Mouse (Mus musculus) fat pad, adult 2 months (tissue): ENCODE measurements around the gene Mob3a.
"Not testable (repeated sequence)": the region's sequence is repeated elsewhere in the genome, so short reads cannot be mapped to it uniquely, and the experiment has no call there.

Experiments
- DNase-seq: peaks from one replicate; pipeline ENCODE4 v3.0.0-alpha.2; 2011; ENCODE audit warnings: low read depth, low spot score; ENCODE audit errors: extremely low read depth

Mob3a gene

DNA sequence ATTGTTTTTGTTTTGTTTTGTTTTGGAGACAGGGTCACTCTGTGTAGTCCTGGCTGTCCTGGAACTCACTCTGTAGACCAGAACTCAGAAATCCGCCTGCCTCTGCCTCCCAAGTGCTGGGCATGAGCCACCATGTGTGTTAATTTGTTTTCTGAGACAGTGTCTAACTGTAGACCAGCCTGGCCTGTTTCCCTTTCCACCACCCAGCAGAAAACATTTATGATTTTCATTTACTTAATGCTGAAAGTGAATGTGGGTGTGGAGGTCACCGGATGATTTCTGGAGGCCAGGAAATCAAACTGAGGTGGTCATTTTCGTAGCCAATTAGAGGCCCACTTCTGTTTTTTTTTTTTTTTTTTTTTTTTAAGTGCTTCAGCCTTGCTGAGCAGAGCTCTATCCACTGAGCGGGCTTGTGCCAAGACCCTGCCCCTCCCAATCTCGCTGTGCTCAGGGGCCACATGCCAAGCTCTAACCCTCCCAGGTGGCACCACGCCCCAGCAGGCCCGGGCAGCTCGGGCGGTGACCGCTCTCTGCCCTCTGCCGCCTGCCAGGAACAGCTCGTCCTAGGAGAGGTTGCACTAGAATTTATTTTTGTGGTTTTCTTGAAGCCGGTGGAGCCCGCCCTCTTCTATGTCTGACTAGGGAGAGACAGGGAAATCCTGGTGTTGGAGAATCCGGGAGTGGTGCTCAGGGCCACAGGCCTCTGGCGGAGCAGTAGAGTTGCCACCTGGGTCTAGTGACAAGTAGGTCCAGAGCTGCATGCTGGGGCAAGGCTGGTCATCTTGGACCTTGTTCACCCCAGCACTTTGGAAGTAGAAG lies 37.4 kb downstream of the Mob3a start:
- peak; percentile 78 for DNase-seq

DNA sequence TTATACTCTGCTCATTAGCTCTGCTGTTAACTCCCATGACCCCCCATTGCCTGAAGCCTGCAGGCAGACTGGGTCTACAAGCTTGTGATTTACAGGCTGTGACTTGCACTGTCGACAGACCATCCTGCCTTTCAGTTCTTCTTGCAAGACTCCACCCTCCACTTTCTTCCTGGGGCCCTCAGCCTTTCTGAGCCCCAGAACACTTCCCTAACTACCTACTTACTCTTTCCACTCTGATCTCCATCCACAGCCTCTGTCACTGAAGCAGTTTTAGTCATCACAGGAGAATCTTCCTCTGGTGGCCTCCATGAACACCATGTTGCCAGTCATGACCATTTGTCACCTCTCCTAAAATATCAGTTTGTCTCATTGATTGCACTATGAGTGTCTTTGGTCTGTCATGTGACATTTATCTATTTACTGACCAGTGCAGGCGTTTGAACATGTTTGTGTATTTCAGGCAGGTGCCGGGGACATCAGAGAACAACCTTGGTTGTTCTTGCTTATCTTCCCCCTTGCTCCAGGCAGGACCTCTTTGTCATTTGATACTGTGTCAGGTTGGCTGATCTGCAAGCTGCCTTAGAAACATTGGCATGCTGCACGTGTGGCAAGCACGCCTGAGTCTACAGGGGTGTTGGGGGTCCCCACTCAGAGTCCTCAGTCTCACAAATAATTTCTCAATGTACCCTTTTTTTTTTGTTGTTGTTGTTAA lies 38.1 kb downstream of the Mob3a start:
- DNase-seq: no peak

DNA sequence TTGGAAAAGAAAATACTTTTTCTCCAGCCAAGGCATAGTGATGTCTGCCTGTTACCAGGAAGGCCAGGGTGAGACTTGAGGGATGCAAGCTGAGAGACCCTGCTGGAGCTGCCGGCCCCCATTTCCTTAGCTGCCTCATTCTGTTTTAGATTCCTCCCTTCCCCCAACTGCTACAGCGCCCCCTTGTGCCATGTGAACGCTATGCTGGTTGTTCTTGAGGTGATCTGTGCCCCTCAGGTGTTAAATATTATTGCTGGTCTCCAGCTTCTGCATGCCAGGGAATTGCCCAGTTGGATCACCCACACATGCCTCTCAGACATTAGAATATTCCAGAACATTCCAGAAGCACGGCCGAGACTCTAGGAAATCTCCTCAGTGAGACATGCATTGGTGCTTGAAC lies 40.6 kb downstream of the Mob3a start:
- no peak for DNase-seq

DNA sequence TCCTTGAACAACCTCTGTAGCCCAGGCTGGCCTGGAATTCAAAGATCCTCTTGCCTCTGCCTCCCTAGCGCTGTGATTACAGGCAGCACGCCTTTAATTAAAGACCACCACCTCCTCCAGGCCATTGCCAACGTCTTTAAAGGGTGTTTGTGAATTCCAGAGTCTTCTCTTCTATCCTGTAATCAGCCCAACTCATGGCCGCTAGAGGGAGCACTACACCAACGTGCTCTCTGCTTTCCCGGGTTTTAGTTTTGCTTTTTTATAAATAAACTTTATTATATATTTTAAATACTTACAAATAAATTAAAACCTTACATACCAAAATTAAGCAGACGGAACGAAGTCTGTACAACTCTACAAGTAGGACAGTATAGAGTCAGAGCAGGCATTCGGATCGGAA lies 42.6 kb downstream of the Mob3a start:
- no peak for DNase-seq

DNA sequence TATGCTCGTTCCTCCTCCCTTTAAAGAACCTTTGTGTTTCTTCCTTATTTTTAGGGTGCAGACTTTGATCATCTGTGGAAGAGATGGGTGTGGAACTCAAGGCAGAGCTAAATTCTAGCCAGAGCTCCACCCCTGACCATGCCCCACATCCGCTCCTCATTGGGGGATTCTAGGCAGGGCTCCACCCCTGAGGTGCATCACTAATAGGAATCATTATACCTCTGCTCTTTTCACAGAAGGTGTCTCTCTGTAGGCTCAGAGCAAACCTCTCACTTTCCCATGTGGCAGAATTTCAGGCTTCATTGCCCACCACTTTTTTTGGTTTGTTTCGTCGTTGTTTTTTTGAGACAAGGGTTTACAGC lies 43.0 kb downstream of the Mob3a start:
- no peak for DNase-seq

DNA sequence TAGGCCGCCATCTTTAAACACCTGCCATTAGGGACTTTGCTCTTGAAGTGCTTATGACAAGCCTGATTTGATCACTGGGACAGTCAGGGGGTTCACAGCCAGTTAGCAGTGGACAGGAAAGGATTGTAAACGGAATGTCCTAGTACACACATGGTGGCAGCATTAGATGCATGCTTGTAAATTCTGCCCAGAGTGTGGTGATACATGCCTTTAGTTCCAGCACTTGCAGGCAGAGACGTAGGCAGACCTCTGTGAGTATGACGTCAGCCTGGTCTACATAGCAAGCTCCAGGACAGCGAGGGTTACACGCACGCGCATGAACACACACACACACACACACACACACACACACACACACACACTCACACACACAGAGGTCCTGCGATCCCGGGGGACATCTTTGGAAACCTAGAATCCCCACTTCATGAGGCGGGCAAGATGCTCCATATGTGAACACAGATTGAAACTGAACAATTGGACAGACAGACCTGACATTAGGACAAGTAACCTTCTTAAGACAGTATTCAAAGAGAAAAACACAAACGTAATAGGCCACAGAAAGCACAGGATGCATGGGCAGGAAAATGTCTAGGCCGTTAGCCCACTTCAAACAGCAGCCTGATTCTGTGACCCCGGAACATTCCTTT lies 43.5 kb downstream of the Mob3a start:
- DNase-seq: no peak

DNA sequence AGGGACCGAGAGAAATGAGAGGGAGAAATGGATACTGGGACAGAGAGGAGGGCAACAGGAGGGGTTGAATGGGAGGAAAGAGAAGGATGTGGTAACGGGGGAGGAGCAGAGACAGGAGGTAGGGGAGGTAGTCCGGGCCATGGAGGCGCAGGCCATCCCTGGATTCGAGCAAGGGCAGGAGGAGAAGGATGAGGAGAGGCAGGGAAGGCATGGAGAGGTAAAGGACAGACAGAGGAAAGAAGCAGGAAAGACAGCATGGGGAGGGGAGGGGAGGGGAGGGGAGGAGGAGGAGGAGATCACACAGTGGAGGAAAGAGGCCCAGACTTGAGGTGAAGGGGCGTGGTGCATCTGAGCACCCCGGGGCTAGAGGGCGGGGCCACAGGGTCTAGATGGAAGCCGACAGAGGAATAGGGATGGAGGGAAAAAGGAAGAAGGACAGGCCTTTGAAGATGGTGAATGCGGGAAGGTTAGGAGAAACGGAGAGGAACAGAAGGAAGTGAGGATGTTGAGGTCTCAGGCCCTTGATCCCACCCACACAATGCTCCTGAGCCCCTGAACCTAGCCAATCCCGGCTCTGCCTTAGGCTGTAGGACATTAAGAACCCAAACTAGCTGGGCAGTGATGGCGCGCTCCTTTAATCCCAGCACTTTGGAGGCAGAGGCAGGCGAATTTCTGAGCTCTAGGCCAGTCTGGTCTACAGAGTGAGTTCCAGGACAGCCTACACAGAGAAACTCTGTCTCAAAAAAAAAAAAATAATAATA lies 44.7 kb downstream of the Mob3a start, which contains the start of gene Btbd2:
Gene Btbd2 (minus strand): TSS at position 209 of the 761 bp plus-strand sequence.
- DNase-seq: no peak

DNA sequence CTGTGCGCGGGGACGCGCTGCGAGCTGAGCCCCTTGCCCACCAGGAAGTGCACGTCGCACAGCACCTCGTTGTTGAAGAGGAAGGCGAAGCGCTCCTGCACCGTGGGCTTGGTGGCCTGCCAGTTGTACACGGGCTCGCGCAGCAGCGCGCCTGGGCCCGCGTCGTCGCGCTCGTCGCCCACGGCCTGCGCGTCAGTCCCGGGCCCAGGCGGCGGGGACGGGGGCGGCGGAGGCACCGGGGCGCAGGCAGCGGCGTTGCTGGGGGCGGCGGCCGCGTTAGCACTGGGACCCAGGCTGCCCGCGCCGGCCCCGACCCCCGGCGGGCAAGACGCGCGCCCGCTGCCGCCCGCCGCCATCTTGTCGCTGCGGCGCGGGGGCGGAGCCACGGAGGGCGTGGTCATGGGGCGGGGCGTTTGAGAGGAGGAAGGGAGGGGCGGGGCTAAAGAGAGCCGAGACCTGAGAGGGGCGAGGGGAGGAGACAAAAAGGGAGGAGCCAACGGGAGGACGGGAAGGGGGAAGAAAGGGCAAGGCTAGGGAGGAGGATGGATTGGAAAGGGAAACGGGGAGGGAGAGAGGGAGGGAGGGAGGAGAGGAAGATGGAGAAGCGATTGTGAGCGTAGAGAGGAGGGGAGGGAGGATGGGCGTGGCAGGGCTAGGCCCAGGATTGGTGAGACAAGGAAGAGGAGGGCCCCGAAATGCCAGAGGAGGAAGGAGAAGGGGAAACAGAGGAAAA lies 45.5 kb downstream of the Mob3a start:
- peak; percentile 88 for DNase-seq

DNA sequence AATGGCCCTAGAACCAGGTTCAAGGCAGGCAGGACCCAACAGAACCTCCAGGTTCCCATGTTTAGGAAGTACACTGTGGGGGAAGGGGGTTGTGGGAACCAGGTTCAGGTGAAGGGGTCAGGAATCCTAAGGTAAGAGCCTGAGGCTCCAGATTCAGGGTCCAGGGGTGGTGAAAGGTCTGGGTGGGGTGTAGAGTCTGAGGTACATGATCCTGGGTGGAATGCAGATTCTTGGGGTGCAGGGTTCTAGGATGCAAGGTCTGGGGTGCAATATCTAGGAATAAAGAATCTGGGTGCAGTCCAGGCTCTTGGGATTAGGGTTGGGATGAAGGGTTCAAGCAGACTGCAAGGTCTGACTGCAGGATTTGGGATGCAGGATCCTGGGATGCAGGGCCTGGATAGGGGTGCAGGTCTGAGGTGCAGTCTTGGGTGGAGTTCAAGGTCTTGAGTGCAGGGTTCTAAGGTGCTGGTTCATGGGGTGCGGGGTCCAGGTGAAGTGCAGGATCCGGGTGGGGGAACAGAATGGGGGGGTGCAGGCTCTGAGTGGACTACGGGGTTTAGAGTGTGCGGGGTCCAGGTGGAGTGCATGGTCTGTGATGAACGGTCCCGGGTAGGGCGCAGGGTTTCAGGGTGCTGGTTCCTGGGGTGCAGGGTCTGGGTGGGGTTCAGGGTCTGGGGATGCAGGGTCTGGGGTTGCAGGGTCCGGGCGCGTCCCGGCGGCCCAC lies 46.2 kb downstream of the Mob3a start:
- DNase-seq: no peak

DNA sequence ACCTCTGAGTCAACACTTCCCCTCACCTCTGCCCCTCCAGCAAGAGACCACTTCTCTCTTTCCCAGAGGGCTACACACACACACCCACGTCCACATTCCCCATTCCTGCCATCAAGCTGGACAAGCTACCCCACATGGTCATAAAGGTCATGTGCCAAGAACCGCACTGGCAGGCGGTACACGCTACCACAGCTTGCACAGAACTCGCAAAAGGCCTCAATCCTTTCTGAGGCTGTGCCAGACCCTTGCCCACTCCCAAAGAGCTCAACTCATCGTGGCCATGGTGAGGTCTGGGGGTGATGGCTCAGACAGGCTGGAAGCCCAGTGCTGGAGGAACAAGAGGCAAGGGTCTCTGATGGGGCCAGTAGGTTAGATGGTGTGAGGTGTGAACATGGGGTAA lies 46.9 kb downstream of the Mob3a start:
- no peak for DNase-seq

DNA sequence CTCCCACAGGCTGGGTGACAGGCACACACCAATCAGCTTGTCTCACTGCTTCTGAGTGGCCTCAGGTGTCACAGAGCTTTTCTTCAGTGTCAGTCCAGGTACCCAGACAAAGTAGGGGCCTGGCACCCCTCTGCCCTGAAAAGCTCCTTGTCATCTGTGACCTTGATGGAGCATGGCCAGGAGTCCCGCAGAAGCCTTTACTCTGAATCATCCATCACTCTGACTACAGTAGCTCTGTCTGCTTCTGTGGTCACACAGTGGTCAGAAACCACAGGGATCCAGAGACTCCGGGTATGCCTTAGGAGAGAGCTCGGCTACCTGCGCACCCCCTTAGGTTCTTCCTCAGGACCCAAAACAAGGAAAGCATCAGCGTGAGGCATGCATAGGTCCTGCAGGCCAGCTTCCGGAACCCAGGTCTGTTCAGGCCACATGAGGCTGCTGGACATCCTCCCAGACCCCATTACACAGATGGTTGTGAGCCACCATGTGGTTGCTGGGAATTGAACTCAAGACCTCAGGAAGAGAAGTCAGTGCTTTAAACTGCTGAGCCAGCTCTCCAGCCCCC lies 48.5 kb downstream of the Mob3a start:
- no peak for DNase-seq

DNA sequence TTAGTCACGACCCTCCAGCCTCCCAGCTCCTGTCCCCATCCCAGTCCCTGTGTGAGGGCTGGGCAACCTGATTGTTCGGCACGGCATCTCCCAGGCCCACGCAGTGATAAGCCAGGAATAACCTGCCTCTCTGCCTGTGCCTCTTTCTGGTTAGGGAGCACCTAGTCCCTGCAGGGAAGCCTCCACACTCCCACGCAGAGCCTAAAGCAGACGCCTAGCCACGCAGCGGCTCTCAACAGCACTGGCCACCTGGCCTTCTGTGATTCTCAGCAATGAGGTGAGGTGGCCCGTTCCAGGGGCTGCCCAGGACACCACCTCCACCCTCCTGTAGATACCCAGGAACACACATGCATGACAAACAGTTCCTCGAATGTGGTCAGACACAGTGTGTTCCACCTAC lies 51.4 kb downstream of the Mob3a start:
- DNase-seq: no peak

DNA sequence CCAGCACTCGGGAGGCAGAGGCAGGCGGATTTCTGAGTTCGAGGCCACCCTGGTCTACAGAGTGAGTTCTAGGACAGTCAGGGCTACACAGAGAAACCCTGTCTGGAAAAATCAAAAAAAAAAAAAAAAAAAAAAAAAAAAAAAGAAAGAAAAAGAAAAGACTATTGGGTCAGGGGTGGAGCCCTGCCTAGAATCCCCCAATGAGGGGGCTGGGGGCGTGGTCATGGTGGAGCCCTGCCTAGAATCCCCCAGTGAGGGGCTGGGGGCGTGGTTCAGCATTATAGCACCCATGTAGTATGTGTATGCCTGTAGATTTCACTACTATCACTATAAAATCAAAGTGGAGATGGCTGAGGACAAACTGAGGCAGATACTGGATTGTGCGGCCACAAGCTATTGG lies 51.9 kb downstream of the Mob3a start:
- DNase-seq: not testable (repeated sequence)

DNA sequence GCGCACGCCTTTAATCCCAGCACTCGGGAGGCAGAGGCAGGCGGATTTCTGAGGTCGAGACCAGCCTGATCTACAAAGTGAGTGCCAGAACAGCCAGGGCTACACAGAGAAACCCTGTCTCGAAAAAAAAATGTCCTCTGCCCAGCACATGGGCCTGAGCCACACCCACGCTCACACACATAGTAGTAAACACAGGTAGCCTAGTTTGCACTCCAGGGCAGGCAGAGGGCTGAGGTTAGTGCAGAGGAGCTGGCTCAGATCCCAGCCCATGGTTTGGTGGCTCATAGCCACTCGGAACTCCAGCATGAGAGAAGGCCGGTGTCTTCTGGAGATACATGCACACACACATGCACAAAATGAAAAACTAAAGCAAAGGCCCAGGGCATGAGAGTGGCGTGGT lies 54.8 kb downstream of the Mob3a start:
- no peak for DNase-seq

DNA sequence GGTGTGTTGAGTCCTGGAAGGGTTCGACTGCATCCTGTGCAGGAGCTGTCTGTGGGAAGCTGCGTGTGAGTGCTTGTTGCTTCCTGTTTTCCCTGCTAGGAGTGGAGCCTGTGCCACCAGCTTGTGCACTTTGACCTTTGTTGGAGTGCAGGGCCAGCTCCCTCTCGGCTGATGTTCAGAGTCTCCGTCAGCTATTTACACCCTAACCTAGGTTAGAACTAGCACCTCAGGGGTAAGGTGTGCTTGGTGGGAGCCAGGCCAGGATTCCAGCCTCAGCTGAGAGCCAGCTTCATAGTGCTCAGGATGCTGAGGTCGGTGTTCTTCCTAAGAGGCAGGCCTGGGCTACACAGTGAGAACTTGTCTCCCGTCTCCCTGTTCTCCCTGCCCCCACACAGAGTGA lies 66.4 kb downstream of the Mob3a start:
- DNase-seq: no peak
